Mouse (Mus musculus): ENCODE measurements at regions not wholly inside any gene's neighbourhood (a gene's known extent, or its start where the extent isn't known, plus 50 kb on each side); places are given as distances from the start of the nearest gene placed in this dataset.

DNA sequence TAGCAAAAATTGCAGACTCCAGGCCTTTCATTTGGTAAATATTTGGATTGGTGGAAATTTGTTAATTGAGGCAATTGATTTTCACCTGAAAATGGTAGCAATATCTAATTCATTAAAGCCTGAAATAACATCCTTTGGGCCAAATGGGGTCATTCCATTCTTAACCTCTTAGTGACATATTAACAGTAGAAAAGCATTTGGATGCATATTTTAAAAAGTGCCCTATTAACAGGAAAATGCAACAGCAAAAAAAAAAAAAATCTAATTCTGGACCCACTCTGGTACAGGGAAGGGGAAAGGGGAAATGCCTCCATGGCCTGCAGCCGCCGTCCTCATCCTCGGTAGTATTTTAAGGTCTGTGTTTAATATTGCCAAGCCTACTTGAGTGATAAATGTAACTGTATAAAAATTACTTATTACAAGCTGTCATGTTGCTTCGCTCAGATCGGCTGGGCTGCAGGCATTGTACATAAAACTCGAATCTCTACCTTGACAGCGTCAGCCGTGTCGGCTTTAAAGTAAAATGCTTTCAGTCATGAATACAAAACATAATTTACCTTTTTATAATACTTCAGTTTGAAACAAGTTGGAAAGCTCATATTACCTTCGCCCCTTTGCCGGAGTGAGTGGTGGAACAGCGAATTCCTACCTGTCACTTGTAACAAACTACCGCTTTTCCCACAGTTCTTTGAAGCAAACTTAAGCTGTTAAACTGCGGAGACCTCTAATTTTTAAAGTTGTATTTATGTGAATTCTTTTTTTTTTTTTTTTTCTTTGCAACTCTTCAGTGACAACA is 250.1 kb downstream of the Tfap2b start:
- no peak overlapping the region for H3K4me3 ChIP-seq
- no peaks in the 10 kb centered on the region for H3K36me3 ChIP-seq
- H3K9me3 ChIP-seq, result no peaks in the 10 kb centered on the region
- H3K27me3 ChIP-seq, result no peaks in the 10 kb centered on the region
- no peak overlapping the region for H3K4me2 ChIP-seq
- H3K4me1 ChIP-seq (replicated peaks), result no peaks in the 10 kb centered on the region
- no peak for ATAC-seq (ENCODE audit: low FRiP score, low read depth)
- no peak overlapping the region for H3K27ac ChIP-seq (replicated peaks)
- WGBS, result 84% methylated on average over 14 of the region's 14 CpGs
- H3K9ac ChIP-seq, result no peak overlapping the region

- no peaks in the 10 kb centered on the region for H3K36me3 ChIP-seq
- no peak overlapping the region for H3K4me2 ChIP-seq
- no peak overlapping the region for H3K9ac ChIP-seq
- H3K4me3 ChIP-seq, result no peak overlapping the region
- 74% methylated on average over 11 of the region's 11 CpGs for WGBS
- no peaks in the 10 kb centered on the region for H3K9me3 ChIP-seq
- H3K4me1 ChIP-seq (replicated peaks), result no peaks in the 10 kb centered on the region
- no peak overlapping the region for H3K27ac ChIP-seq (replicated peaks)
- ATAC-seq (ENCODE audit: low FRiP score, low read depth), result no peak
- no peaks in the 10 kb centered on the region for H3K27me3 ChIP-seq
These were observed 251.2 kb downstream of the Tfap2b start for GRCm38 (mm10) chr1:19459876-19460275.

DNA sequence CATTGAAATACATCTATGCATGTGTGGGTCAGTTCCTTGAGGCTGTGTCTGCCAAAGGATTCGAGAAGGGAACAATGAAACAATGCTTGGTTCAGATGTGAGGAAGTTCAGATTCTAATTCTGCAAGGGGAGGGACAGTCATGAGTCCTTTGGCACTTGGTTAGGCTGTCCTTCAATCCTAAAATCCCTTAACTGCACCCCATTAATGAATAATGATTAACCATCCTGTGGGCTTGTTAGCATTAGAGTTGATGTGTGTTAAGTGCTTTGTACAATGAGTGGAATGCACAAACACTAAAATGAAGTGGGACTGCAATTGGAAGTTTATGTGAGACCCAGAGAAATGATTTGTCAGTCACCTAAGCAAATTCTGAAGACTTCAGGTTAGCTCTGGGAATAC is 264.8 kb downstream of the Tfap2b start:
- Histone ChIP-seq H3K4me3 (no peak overlapping the region), H3K4me2 (no peak overlapping the region), H3K4me1 (replicated peaks) (no peaks in the 10 kb centered on the region), H3K27me3 (no peaks in the 10 kb centered on the region), H3K27ac (replicated peaks) (no peak overlapping the region), H3K9me3 (no peaks in the 10 kb centered on the region), H3K9ac (no peak overlapping the region), H3K36me3 (no peaks in the 10 kb centered on the region)
- no peak for ATAC-seq (ENCODE audit: low FRiP score, low read depth)
- WGBS, result 16% methylated on average over 1 of the region's 1 CpGs

Measured in hindbrain, embryonic 15.5 days (tissue).